Mouse (Mus musculus) kidney, postnatal 0 days (tissue): ENCODE measurements around the gene Cd81. TPM values are rescaled to one million over a fixed set of nuclear protein-coding genes. Genes with fewer than 3 reads are reported as not detected.

ENCODE experiments used
- ATAC-seq: fragments of 200-750 bp; cut with Nextera tagmentation; replicated peaks from 2 replicates; pipeline ENCODE4 v1.8.0; 2017; ENCODE audit warnings: low read depth, moderate number of reproducible peaks, moderate TSS enrichment, moderate library complexity; ENCODE audit not compliant: low FRiP score
- DNase-seq: peaks from one replicate; pipeline ENCODE4 v3.0.0-alpha.2; 2016; ENCODE audit warnings: low spot score
- H3K27ac ChIP-seq: fragments of 300-500 bp; sonication (generic); 2 replicates; pipeline ENCODE4 v1.5.1; 2014; ENCODE audit warnings: mild to moderate bottlenecking
- H3K27me3 ChIP-seq: fragments of 300-500 bp; sonication (generic); 2 replicates; pipeline ENCODE4 v1.6.1; 2014; ENCODE audit warnings: low read length, mixed read lengths; ENCODE audit not compliant: insufficient read depth
- H3K36me3 ChIP-seq: fragments of 300-500 bp; sonication (generic); 2 replicates; pipeline ENCODE4 v1.6.1; 2014; ENCODE audit warnings: low read length, mixed read lengths; ENCODE audit not compliant: insufficient read depth
- H3K4me1 ChIP-seq: fragments of 300-500 bp; sonication (generic); replicated peaks from 2 replicates; pipeline ENCODE4 v1.6.1; 2014; ENCODE audit warnings: antibody characterized with exemption, low read length, mixed read lengths; ENCODE audit not compliant: insufficient read depth
- H3K4me2 ChIP-seq: fragments of 300-500 bp; sonication (generic); 2 replicates; pipeline ENCODE4 v1.6.1; 2014; ENCODE audit warnings: mild to moderate bottlenecking, low read length, moderate library complexity, mixed read lengths
- H3K4me3 ChIP-seq: fragments of 300-500 bp; sonication (generic); replicated peaks from 2 replicates; pipeline ENCODE4 v1.5.1; 2014; ENCODE audit warnings: low read depth, low read length
- H3K9ac ChIP-seq: fragments of 300-500 bp; sonication (generic); 2 replicates; pipeline ENCODE4 v1.6.1; 2014; ENCODE audit warnings: low read depth, low read length
- H3K9me3 ChIP-seq: fragments of 300-500 bp; sonication (generic); replicated peaks from 2 replicates; pipeline ENCODE4 v1.6.1; 2016; ENCODE audit warnings: low read length, inconsistent platforms, mixed read lengths
- CTCF ChIP-seq: IDR thresholded peaks from 2 replicates; pipeline ENCODE4 v1.5.1; 2016; ENCODE audit warnings: antibody characterized with exemption, low read depth, mild to moderate bottlenecking, moderate library complexity
- WGBS: fragments of 180-500 bp; shearing (Covaris S2); extraction: QIAGEN DNeasy Blood & Tissue Kit; methylation state at CpG from one replicate; pipeline ENCODE4 v1.1.7; 2014; 5-methylcytosine and 5-hydroxymethylcytosine counted together
- polyA plus RNA-seq: library from polyadenylated mRNA; unstranded; fragments of >200 nt; fragmentation: Nextera tagmentation; extraction: Ambion mirVana; gene quantifications from 2 replicates; pipeline ENCODE4 v1.2.1, GENCODE M21; 2015

Cd81 gene
- polyA plus RNA-seq, 1 experiment from 2014 or later, result 621 TPM

GRCm38 (mm10) chr7:143031816-143032215 lies 20.7 kb upstream of the Cd81 start:
- Histone ChIP-seq H3K4me3 (no peak overlapping the region), H3K4me2 (no peak overlapping the region), H3K4me1 (no peaks in the 10 kb centered on the region), H3K27ac (no peak overlapping the region), H3K9me3 (no peaks in the 10 kb centered on the region), H3K27me3 (no peaks in the 10 kb centered on the region), H3K36me3 (0 out of 2 replicates have a peak, but pooled peaks cover 3% of the 10 kb centered on the region), H3K9ac (no peak overlapping the region)
- WGBS, result 81% methylated on average over 1 of the region's 1 CpGs
- no peak for TF ChIP-seq CTCF
- DNase-seq, result no peak
- no peak for ATAC-seq

DNA sequence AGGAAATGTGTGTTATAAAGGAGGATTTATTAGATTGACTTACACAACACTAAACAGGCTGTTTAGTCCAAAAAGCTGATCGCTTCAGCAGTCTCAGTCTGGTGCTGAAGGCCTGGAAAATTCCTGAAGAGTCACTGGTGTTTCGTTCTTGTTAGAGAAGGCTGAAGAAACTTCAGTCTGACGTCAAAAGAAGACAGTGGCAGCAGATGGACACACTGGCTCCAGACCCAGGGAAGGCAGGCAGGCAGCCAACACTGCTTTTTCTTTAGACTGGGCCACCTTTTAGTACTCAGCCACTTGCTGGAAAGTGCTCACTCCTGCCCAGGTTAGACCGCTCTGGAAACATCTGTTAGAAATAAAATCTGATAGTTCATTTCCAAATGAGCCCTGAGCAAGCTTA lies 19.0 kb upstream of the Cd81 start:
- no peak for TF ChIP-seq CTCF
- Histone ChIP-seq H3K9ac (no peak overlapping the region), H3K27me3 (no peaks in the 10 kb centered on the region), H3K36me3 (0 out of 2 replicates have a peak, but pooled peaks cover 3% of the 10 kb centered on the region), H3K27ac (no peak overlapping the region), H3K4me1 (no peaks in the 10 kb centered on the region), H3K9me3 (no peaks in the 10 kb centered on the region), H3K4me3 (no peak overlapping the region), H3K4me2 (no peak overlapping the region)
- 76% methylated on average over 4 of the region's 4 CpGs for WGBS
- DNase-seq, result no peak
- no peak for ATAC-seq

DNA sequence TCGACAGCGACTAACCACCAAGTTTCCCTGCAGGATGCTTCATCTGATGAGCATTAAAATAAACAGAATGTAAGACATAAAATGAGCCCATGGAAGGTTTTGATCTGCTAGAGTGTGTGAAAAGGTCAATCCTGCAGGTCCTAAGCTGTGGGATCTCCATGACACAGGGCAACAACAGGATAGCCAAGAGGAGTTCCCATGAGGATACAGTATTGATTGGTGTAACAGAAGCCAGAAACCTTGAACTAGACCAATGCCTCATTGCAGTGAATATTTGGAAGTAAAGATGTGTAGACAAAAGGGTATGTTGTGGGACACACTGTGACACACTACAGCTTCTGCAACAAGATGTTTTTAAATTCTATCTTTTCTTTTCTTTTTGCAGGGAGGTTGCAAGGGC lies 18.4 kb upstream of the Cd81 start:
- DNase-seq (no peak), ATAC-seq (no peak)
- WGBS, result 94% methylated on average over 2 of the region's 2 CpGs
- no peak for TF ChIP-seq CTCF
- H3K27ac ChIP-seq, result no peak overlapping the region
- no peaks in the 10 kb centered on the region for H3K27me3 ChIP-seq
- H3K4me3 ChIP-seq, result no peak overlapping the region
- 0 out of 2 replicates have a peak, but pooled peaks cover 3% of the 10 kb centered on the region for H3K36me3 ChIP-seq
- no peaks in the 10 kb centered on the region for H3K4me1 ChIP-seq
- no peak overlapping the region for H3K9ac ChIP-seq
- no peaks in the 10 kb centered on the region for H3K9me3 ChIP-seq
- no peak overlapping the region for H3K4me2 ChIP-seq

DNA sequence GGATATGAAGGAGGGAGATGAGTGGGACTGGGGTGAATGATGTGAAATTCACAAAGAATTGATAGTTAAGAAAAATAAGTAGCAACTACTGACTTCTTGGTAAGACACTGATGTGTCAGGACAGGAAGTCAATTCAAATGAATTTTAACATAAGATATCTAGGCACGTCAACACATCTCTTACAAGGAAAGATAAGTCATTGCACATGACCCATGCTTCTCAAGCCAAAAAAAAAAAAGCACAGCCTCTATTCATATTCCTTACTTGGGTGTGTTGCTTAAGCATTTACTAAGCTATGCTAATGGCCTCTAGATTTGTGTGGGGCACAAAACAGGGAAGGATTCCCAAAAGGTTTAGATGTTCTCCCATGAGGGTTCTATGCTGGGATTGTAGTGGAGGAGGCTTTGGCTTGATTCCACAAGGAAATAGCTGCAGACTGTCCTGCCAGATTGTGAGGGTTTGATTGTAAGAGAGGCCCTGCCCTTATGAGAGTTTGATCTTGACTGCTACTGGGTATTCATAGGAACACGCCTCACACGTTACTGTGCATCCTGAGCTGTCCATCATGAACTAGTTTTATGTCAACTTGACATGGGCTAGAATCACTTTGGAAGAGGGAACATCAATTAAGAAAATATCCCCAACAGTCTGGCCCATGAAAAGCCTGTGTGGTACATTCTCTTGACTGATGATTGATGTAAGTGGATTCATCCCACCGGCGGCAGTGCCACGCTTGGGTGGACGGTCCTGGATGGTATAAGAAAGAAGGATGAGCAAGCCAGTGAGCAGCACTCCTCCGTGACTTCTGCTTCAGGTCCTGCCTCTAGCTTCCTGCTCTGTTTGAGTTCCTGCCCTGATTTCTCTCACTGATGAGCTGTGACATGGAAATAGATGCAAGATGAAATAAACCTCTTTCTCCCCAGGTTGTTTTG lies 17.8 kb upstream of the Cd81 start:
- ATAC-seq, result no peak
- no peak overlapping the region for H3K27ac ChIP-seq
- no peak overlapping the region for H3K4me2 ChIP-seq
- no peak overlapping the region for H3K4me3 ChIP-seq
- DNase-seq, result no peak
- H3K9me3 ChIP-seq, result no peaks in the 10 kb centered on the region
- no peaks in the 10 kb centered on the region for H3K27me3 ChIP-seq
- 84% methylated on average over 8 of the region's 8 CpGs for WGBS
- no peak for TF ChIP-seq CTCF
- no peak overlapping the region for H3K9ac ChIP-seq
- no peaks in the 10 kb centered on the region for H3K4me1 ChIP-seq
- 0 out of 2 replicates have a peak, but pooled peaks cover 3% of the 10 kb centered on the region for H3K36me3 ChIP-seq

GRCm38 (mm10) chr7:143036787-143037186 lies 15.8 kb upstream of the Cd81 start:
- TF ChIP-seq CTCF, result no peak
- Histone ChIP-seq H3K36me3 (0 out of 2 replicates have a peak, but pooled peaks cover 3% of the 10 kb centered on the region), H3K9me3 (no peaks in the 10 kb centered on the region), H3K4me3 (no peak overlapping the region), H3K27ac (no peak overlapping the region), H3K27me3 (no peaks in the 10 kb centered on the region), H3K4me1 (peaks cover 3% of the 10 kb centered on the region; the same call in 1 of the 2 replicates), H3K4me2 (no peak overlapping the region), H3K9ac (no peak overlapping the region)
- ATAC-seq (no peak), DNase-seq (no peak)
- 87% methylated on average over 3 of the region's 3 CpGs for WGBS

GRCm38 (mm10) chr7:143037306-143037705 lies 15.2 kb upstream of the Cd81 start:
- Histone ChIP-seq H3K4me1 (peaks cover 8% of the 10 kb centered on the region), H3K4me2 (no peak overlapping the region), H3K9me3 (no peaks in the 10 kb centered on the region), H3K27me3 (no peaks in the 10 kb centered on the region), H3K9ac (no peak overlapping the region), H3K4me3 (no peak overlapping the region), H3K27ac (no peak overlapping the region), H3K36me3 (0 out of 2 replicates have a peak, but pooled peaks cover 3% of the 10 kb centered on the region)
- ATAC-seq (no peak), DNase-seq (no peak)
- 93% methylated on average over 4 of the region's 4 CpGs for WGBS
- TF ChIP-seq CTCF, result no peak
